Mouse (Mus musculus) stomach, adult 2 months (tissue): ENCODE results near the gene Odf2l. TPM values are rescaled to one million over a fixed set of nuclear protein-coding genes. Genes with fewer than 3 reads are reported as not detected.

Source experiments
- polyA plus RNA-seq: library from polyadenylated mRNA; depleted of rRNA; stranded (reverse); fragments of >200 nt; gene quantifications from 2 replicates; pipeline ENCODE4 v1.2.3, GENCODE M21; 2012; rRNA removed

The Odf2l gene
- 0.67 and 0.70 TPM in 2 replicates for polyA plus RNA-seq

GRCm38 (mm10) chr3:145118254-145119001, at the start of gene Odf2l:
Odf2l (plus strand) TSS chr3:145118588.

GRCm38 (mm10) chr3:145099291-145099690, 19.1 kb upstream of the Odf2l start, which contains the start of gene Clca2:
Clca2 (minus strand) TSS chr3:145099443.

Other genes starting within 250 kb of the Odf2l start
- 0.03 TPM in 1 of 2 replicates, not detected in the other for gene Clca4b, start 186.1 kb upstream of the Odf2l start, polyA plus RNA-seq
- 0.08 and 0.14 TPM in 2 replicates for gene Clca4a, start 143.5 kb upstream of the Odf2l start, polyA plus RNA-seq
- gene Clca1, start 85.8 kb upstream of the Odf2l start, polyA plus RNA-seq, result 47.6 and 66.5 TPM in 2 replicates
- 0.55 and 0.82 TPM in 2 replicates for gene Clca2, start 19.1 kb upstream of the Odf2l start, polyA plus RNA-seq
- gene Col24a1, start 173.9 kb downstream of the Odf2l start, polyA plus RNA-seq, result 0.05 and 0.17 TPM in 2 replicates